Mouse (Mus musculus) mesoderm, embryonic 11.5 days (tissue): ENCODE measurements at regions not wholly inside any gene's neighbourhood (a gene's known extent, or its start where the extent isn't known, plus 50 kb on each side); places are given as distances from the start of the nearest gene placed in this dataset.

Experiments used
- DNase-seq: peaks from one replicate; pipeline ENCODE4 v3.0.0-alpha.2; 2012; ENCODE audit warnings: low read depth, low spot score

DNA sequence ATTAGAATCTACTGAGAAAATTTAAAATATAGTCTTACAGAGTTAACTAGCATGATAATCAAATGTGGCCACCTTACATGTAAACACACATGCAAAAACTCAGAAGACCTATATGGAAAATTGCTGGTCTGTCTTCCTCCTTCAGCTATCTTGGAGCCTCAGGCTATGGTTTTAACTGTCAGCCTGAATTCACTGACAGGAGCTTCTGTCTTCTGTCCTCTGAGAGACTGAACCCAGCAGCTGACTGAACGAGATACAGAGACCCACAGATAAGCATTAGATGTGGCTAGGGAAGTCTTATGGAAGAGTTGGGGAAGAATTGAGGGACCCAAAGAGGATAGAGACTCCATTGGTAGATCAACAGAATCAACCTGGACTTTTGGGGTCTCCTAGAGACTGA lies 360.0 kb upstream of the Meox2 start:
- DNase-seq, result no peak

DNA sequence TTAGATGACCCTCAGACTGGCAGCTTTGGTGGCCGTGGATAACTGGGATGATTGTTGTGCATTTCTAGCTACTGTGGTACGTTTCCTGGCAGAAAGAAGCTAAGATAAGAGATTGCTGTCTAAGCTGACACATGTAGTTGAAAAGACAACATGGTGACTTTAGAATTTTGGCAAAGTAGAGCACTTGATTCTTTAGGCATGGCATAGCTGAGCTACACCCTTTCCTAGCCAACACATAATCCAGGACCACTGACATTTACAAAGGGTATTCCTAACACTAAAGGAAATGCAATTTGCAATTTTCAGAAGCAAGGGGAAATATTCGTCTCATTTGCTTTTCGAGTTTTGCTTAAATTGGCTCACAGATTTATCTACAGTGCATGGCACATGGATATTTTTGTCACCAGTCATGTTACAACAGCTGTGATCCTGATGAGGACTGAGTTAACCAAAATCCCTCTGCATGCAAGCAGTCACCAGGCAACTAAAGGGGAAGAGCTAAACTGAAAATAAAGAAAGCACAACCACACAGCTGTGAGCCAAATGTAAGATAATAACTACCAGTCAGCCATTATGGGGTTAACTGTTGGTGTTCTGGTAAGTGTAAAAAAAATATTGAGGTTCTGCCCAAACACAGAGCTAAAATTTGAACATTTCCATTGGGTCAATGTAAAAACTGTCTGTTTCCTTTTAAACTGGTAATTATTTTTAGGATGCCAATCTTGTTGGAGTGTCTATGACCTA lies 342.9 kb upstream of the Meox2 start:
- DNase-seq, result no peak

DNA sequence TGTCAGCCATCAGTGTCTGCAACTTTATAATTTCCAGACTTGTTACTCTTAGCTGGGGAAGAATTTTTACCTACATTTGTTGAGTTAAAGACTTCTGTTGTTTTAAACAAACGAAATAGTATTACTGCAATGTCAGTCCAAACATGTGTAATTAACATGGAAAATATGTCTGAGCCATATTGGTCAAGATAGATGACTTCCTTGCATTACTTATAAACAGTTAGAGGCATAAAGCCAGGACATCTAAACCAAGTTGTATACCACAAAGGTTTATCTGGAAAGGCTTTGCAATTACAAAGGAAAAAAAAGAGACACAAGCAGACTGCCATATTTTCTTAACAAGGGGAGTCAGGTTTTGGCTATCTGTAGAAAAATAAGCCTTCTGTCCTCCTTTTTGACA lies 342.2 kb upstream of the Meox2 start:
- DNase-seq, result no peak

DNA sequence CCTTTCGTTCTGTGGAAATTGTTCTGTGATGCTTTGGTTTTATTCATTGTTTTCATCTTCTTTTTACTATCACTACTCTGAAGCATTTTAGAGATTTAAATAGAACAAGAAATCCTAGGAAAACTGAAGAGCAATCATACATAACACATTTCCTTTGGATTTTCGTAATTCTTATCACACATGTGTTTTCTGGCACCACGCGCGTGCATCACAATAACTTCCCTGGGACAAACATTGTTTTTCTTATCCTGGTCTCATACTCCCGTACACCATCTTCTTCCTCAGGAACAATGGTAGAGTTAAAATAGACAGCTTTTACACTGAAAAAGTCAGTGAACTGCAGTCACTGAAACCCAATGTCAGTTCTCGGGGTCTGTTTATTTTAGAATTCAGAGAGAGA lies 327.6 kb upstream of the Meox2 start:
- no peak for DNase-seq

DNA sequence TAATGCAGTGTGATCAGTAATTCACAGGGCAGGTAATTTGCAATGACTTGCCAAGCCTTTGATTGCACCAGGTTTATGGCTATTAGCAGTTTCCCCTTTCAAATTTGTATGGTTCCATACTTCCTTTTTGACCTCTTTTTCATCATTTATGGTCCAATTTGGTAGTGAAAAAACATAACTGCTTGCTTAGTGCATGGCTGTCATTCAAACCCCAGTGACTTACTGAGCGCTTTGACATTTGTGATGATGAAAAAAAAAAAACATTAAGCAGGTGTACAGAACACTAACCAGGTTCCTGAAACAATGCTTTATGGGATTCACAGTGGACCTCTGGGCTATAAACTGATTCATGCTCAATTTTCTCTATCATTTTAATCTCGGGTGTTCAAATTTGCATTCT lies 317.5 kb upstream of the Meox2 start:
- no peak for DNase-seq

DNA sequence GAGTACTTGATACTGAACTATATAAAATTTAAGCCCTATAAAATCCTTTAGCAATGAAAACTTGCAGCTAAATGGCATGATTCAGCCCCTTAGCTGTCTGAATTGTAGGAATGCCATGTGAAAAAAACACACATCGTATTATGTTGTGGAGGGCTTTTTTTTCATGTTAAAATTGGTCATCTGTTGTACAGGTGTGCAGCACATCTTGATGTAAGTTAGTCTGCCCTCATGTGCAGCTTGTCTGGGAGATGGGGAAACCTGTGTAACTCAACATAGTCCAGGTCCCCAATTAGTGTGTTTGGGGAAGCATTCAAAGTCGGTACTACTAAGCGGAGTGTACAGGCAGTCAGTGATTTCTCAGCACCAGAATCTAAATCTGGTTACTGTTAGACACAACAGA lies 316.9 kb upstream of the Meox2 start:
- no peak for DNase-seq

DNA sequence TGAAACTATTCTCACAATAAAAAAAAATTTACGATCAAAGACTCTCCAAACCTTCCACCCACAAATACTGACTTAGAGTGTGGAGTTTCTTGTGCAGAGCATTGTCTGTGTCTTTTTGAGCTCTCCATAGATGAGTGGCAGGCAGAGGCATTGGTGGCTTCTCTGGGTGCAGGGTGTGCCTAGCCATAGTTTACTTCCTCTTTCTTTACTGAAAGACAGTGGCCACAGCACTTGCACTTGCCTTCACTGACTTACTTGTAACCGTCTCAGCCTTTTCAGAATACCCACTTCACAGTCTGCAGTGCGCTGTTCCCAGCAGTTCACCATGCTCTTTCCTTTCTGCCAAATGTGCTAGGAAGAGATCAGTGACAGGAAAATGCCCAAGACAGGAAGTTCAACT lies 316.1 kb upstream of the Meox2 start:
- peak; percentile 19 for DNase-seq

DNA sequence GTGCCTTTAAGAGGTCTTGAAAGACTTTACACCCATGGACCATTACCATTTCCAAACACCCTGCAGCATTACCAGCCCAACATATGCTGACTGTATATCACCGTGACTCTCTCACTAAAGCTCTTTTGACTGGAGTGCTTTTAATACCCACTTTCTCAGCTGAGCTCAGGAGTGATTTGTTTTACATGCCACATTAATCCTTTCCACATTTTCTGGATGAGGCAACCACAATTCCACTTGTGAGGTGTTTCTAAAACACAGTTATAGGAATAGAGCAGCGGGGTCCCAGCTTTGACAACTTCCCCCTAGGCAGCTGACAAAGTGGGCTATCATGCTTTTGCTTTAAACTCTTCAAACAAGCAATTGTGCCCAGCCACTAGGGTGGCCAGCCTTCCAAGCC lies 314.5 kb upstream of the Meox2 start:
- peak; percentile 84 for DNase-seq

DNA sequence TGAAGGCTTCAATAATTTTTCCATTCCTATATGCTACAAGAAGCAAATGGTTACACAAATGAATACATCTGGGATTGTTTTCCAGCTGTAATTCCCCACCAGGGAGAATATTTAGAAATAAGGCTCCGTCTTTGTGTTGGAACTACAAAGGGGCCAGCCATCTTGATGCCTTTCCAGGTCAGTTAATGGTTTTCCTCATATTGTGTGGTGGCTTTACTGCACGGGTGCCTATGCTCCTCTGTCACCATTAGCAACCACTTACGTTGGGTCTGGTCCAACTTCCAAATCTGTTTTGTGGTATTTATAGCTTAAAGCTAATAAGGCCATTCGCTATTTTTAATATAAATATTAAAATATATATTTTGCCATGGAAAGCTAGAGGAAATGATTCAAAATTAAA lies 312.1 kb upstream of the Meox2 start:
- no peak for DNase-seq

DNA sequence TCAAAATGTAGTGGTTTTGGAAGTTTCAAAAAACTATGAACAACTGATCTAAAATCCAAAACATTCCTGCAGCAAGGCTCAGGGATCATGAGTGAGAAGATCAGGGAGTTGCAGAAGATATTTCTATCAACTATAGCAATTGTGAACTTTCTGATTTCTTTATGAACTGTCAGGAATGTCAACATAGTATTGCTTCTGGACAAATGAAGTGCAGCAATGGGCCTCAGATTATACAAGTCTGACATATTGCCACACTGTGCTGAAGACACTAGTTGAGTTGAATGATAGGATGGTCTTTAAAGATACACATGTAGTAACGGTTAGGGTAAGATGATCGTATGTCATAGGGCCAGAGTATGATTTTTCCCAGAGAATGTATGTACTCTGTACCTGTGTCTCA lies 290.4 kb upstream of the Meox2 start:
- DNase-seq, result no peak

DNA sequence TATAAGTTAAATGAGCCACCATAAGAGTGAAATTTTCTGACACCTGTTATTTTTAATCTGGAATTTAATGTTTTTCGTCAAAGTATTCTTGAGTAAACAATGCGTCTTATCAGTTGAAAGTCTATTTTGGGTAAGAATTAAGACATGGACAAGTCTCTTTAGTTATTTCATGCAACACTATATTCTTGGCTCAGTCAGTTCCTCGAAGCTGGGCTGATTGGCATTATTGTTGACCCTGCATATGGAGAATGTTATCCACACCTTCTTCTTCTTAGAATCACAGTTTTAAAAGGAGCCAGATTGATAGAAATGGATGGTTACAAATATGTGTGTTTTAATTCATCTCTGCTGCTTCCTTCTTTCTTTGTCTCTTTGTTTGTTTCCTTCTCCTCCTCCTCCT lies 289.5 kb upstream of the Meox2 start:
- DNase-seq, result no peak

DNA sequence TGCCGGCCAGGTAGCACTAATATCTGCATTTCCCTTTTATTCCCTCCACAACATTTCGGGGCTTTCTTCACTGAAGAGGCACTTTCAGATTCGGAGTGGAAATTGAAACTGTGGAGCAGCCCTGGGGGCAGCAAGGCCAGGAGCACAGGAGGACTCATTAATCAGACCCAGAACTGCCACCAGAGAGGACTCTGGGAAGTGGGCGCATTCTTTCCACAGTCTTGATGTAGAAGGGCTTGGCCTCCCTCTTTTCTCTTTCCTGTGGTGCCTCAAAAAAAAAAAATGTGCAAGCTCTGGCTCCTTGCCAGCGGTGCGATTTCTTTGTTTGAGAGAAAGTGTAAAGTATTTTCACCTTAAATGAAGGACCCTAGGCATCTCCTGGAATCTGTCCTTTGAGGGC lies 281.6 kb upstream of the Meox2 start:
- no peak for DNase-seq

DNA sequence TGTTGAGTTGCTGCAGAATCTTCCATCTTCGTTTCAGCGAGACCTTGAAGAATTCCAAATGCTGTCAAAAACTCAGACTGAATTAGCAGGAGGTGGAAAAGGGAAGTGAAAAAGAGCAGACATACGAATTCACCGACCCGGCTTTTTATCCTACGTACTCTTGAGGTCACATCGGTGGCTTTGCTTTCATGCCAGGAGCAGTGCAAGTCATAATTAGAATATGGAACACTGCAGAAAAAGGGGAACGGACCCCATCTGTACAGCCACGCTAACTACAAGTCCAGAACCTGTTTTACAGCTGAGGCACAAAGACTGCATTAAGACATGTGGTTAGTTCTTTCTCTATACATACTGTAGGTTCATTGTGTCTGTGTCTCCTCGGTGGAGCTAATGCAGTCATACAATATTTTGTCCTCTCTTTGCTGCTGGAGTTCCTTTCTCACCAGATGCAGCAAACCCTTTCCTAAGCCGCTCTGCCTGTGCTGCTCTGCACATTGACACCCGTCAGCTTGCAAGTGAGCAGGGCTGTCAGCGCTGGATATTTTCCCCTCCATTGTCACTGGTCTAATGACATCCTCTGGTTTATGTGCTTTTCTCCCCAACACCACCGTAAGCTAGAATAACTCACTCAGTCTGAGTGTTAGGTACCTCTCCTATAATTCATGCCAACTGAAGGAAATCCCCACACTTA lies 276.9 kb upstream of the Meox2 start:
- DNase-seq, result no peak

DNA sequence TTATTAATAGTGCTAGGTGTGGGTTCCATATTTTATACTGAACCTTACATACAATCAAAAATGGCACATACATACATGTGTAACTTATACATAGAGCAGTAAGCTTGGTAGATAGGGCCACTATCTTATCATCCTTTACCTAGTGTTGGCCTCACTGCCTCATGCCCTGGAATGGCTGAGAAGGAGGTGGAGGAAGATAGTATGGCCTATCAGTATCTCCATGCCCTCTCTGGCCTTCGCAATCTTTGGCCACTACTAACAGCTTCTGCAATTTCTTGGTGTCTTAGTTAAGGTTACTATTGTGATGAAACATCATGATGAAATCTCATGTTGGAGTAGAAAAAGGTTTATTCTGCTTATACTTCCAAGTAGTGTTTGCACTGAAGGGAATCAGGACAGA lies 265.4 kb upstream of the Meox2 start:
- no peak for DNase-seq

DNA sequence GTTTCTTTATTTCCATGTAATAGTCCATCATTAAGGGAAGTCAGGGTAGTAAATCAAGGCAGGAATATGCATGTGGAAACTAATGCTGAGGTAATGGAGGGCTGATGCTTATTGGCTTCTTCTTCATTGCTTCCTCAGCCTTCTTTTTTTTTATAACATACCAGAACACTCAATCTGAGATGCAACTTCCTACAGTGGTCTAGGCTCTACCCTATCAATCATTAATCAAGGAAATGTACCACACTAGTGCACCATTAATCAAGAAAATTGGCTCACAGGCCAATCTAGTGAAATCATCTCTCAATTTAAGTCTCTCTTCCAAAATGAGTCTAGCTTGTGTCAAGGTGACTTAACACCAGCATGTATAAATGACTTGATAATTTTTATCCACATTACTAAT lies 263.2 kb upstream of the Meox2 start:
- DNase-seq, result no peak

DNA sequence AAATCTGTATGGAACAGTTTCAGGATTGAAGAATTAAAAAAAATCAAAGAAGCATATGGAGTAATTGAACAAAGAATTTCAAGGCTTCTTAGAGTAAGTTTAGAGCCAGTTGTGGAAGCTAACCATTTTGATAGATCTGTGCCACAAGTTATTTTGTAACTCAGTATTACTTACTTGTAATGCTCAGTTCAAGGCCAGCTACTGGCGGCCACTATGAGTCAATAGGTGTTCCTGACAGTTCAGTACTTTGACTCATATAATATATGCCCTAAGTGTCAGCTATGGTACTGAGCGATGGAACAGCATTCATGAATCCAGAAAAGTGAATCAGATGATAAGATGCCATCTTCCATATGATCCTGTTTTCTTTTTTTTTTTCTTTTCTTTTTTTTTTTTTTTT lies 259.3 kb upstream of the Meox2 start:
- DNase-seq, result no peak

DNA sequence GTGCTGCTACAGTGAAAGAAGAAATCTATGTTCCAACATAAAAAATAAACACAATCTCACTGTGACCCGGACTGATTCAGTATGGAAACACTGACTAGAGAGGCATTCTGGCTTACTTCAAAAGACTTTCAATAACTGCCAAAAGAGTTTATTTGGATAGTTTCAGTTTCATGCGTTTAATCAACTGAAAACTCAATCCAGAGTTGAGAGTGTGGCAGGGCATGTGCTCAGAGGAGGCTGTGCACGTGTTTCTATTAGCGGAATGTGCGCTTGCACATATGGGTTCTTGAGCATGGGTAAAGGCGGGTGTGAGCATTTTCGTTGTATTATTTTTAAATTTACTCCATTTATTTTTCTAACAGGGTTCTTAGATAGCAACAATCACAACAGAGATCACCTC lies 245.2 kb upstream of the Meox2 start:
- DNase-seq, result no peak

DNA sequence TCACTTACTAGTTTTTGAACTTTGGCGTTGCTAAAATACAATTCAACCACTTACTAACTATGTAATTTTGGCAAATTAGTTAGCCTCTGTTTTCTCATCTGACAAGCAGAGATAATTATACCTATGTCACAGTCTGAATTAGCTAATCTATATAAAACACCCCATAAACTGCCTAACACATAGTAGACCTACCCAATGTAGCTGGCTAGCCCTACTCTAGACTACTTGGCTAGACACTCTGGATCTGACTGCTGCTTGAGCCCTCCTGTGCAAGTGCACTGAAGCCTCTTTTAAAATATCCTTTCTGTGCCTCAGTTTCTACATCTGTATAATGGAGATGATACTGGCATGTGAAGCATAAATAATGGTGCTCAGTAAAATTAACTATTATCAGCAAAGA lies 227.6 kb upstream of the Meox2 start:
- no peak for DNase-seq

DNA sequence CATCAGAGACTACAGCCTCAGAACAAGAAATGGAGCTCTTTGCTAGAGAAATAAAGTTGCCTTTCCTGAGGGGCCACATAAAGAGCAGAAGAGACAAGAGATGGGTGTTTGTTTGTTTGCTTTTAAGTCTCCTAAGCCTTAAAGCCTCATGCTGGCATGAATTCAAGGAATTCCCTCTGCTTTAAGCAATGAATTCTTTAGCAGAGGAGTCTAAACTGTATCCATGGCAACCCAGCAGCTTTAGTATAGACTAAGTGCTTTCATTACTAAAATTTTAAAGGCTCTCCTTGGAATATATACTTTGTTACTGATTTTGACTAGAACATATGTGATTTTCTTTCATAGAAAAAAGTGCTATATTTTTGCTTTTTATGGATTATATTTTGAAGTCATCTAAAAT lies 195.0 kb upstream of the Meox2 start:
- no peak for DNase-seq

DNA sequence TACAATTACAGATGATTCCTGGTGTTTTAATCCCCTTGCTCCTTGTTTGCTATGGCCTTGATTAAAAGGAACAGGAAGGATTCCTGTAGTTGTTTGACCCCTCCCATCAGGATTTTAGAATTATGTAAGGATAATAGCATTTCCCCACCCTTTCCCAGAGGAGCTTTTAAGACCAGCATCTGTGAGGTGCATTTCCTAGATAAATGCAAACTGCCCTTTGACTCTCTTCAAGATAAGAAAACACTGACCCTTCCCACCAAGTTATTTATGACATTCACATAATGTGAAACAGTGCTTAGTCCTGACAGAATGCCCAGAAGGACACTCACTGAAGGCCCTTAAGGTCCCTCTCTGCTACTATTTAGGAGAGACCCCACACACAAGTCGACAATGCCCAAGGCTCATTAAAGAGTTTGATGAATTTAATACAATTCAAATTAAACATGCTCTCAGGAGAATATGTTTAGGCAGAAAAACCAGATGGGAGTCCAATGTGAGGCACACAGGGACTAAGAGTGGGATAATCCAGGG lies 190.7 kb upstream of the Meox2 start:
- DNase-seq, result peak; percentile 51

DNA sequence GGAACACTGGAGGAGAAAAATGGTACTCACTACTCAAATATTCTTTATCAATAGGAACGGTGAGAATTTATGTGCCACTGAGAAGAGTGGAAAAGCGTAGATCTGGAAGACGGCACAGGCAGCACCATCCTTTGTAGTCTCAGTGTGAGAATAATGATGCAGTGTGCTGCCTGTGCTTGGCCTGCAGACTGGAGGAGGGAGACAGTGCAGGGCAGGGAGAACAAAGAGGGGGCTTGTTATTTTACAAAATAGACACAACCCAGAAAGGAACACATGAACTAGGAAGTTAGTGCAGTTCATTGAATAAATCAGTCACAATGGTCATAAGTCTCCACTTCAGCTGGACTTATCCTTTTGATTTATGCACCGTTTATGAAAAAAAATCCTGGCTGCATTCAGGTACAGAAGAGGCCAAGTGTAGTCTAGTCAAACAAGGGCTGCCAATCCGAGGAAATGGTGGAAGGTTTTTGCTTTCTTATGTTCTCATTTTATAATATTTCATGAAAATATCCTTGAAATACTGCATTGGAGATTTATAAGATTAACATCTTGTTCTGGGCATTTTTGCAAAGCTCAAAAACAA lies 190.0 kb upstream of the Meox2 start:
- peak; percentile 64 for DNase-seq

DNA sequence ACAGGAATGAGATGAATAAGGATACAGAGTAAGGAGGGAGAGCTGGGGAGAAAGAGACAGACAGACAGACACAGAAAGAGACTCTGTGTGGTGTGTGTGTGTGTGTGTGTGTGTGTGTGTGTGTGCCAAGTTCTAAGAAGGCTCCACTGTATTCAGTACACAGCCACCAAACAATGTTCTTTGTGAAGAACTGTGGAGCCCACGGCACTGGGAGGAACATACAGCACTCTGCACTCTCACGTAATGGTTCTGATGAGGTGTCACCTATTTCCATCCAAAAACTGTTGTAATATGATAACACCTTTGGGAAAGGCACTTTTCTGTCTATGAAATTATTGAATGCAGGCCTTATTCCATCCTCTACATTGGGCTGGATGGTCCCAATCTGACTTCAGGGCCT lies 184.8 kb upstream of the Meox2 start:
- DNase-seq, result no peak

DNA sequence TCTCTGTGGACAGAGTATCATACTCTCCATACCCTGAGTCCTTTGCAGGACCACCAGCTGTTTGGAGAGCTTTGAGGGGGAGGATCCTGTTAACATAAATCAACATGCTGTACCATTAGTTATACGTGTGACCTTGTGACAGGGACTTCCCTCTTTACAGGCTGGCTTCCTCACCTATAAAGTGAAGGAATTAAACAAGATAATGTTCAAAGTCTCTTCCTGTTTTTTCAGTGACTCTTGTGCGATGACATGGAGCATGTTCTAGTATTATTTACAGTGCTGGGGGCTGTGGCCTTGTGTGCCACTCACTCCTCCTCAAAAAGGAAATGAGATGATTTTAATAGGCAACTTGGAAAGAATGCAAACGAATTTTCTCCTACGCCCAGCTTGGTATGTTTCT lies 182.1 kb upstream of the Meox2 start:
- peak; percentile 29 for DNase-seq
